Mouse (Mus musculus) kidney, adult 18-20 months (tissue): ENCODE measurements around the gene Tmem150a.

Experiments
- DNase-seq: peaks from one replicate; pipeline ENCODE4 v3.0.0; 2021

Tmem150a gene

DNA sequence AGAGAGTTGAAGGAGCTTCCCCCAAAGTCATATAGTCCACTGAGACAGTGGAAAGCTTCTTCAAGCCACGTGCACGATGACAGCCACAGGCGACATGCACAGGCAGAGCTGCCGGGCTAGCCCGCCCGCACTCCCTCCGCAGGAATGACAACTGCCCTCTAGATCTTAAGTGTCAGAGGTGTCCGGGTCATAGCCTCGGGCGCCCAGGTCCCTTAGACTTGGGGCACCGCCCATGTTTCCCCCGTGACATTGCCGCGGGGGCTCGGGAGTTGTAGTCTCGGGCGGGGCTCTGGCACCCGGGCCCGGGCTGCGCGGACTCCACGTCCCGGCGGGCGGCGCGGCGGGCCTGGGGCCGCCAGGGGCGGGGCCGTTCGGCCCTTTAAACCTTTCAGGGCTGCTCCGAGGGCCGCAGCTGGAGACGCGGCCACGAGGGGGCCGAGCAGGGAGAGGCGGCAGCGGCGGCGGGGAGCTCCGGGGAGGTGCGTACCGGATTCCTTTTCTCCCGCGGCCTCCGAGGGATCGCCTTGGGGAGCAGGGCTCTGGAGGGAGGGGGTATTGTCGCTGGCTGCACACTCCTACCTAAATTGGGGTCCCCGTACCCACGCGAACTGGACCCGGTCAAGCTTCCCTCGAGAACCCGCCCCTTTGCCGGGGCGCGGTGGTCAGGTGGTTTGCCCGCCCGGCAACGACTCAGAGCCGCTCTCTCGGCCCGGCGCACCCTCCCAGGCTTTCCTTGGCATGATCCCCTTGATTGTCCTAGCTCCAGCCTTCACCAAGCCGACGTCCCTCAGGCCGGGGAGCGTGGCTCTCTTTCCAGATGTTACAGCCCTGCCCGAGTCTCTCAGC lies at the start of gene Tmem150a:
TSS of gene Tmem150a (plus strand) at position 382 of the 846 bp plus-strand sequence.
- DNase-seq = peak; percentile 90

DNA sequence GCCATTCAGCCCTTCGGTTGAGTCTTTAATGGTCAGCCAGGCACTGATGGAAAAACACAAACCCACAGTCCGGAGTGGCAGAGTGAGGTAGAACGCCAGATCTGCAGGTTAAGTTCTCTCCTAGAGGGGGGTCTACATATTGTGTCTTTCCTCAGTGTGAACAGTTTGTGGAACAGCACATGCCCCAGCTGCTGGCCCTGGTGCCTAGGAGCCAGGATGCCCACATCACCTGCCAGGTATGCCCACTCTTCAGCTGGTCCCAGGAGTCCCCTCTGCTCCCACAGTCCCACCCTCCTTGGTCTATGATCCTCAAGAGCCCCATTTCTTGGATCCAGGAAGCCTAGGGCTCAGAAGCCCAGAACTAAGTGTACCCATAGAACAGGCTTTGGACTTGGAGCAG lies 43.0 kb upstream of the Tmem150a start:
- DNase-seq = no peak

DNA sequence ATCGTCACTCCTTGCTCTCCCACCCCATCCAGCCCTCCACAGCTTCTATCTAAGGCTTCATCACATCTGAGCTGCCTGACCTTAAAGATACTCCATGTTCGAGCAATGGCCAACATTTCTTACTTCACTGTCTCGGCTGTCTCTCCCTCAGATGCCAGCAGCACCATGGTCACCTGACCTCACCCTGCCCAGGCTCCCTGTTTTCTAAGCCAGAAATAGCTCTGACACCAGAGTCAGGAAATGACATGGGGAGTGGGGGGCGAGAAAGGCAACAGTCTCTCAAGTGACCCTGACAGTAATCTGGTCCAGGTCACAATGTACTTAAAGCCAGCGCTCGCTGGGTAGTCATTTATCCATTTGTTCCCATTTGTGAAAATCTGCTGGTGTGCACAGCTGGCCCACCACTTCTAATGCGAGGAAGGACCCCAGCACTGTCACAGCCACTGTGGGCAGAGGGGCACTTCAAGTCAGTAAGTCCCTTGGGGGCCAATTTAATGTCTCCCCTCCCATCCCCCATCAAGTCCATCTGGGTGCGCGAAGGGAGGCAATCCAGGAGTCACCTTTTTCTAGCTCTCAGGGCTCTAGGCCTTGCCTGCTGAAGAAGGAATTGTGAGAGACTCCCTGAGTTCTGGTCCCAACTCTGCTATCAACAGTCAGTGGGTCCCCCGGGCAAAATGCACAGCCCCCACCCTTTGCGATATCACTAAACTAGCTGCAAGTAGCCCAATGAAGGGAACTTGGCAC lies 42.0 kb upstream of the Tmem150a start:
- DNase-seq = no peak

DNA sequence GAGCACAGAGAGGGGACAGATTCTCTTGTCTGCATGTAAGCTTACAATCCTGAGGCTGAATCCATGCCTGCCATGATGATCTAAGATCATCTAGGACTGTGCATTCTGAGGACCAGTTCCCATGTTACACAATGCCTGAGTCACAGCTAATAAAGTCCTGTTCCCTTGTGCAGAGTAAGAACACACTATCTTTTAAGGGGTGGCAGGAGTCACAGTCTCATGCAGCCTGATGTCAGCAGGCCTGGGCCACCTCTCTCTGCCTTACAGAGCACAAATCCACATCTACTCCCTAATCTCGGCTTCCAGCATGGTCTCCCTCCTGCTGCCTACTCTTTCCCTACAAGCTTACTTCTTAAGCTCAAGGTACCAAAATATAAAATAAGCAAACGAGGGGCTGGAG lies 39.9 kb upstream of the Tmem150a start:
- DNase-seq = no peak

DNA sequence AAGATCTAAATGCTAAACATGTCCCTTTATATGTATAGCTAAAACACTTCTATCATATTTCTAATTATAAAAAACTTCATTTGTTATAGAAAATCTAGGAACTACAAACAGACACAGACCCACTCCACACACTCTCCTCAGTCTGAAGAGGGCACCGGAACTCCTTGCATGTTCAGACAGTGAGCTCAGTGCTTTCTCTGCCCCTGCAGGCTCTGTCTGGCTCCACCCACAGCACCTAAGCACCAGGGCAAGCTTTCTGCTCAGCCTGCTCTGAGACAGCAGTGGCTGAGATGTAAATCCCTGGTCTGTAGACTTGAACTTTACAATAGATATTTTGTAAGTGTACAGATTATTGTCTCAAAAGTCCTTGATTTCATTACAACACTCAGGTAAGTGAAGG lies 39.2 kb upstream of the Tmem150a start:
- DNase-seq = no peak

DNA sequence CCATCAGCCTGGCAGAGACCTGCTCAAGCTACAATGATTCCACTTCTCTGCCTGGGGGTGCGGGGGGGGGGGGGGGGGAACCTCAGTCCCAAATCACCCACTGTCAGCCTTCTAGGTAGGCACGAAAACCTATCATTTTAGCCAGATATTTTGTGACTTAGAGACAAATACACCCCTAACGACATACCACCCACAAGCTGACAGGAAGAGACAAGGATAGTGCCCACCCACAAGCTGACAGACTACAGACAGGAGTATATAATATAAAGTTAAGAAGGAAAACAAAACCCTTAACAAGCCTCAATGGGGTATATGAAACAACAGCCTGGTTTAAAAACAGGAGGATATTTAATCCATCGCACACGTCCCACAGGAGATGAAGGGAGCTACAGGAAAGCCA lies 36.8 kb upstream of the Tmem150a start:
- DNase-seq = no peak

DNA sequence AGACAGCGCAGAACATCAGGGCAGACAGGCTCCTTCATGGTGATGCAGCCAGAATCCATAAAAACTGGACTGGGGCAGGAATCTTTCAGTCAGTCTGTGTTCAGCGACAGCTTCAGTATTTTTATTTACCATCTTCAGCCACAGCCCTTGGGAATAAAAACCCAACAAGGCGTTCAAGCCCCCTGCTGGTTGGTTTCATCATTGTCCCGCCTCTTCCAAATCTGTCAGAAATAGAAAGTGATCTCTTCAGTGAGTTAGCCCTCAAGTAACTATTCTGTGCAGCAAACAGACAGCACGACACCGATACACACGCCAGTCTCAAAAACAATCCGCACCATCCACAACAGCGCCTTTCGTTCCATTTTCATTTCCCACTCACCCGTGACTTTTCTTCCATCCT lies 36.2 kb upstream of the Tmem150a start:
- peak; percentile 56 for DNase-seq

DNA sequence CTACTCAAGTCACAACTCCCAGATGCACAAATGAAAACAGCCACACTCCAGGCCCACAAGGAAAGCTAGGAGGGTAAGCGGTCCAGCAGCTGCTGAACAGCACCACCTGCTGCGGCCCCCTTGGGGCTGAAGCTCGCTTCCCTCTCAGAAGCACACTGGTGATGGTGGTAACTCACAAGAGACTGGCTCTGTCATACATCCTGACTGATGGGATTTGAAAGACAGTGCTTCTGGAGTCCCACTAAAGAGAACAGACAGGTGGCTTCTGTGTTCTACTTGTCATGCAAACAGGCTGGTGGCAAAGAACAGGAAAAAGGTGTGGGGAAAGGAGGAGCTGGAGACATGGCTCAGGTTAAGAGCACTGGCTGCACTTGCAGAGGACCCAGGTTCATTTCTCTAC lies 32.3 kb upstream of the Tmem150a start:
- DNase-seq = no peak

DNA sequence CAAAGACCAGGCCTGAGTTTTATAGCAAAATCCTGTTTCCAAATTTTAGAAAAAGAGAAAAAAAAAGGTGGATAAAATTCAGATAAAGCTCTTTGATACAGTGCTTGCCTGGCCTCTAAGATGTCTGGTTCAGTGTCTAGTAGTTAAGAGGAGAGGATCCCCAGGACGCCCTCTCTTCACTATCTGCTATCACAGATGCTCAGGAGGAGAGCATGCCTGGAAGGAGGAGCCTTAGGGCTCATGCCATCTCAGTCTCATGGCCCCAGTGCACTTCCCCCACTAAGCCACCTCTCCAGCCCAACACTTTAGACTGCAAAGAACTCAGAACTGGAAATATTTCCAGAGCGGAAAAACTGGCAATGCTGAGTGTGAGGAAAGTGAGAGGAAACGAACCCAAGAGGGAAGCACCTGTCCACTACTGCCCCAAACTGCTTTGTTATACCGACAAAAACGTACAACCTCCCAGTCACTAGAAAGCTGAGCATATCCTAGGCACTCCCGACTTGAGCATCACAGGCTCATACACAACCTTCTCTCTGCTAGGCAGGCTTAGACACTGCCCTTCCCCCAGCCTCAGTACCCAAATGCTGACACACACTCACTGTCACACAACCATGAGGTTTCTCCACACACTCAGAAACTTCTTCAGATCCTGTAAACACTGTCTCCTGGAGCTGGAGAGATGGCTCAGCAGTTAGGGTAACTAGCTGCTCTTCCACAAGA lies 31.3 kb upstream of the Tmem150a start:
- no peak for DNase-seq

DNA sequence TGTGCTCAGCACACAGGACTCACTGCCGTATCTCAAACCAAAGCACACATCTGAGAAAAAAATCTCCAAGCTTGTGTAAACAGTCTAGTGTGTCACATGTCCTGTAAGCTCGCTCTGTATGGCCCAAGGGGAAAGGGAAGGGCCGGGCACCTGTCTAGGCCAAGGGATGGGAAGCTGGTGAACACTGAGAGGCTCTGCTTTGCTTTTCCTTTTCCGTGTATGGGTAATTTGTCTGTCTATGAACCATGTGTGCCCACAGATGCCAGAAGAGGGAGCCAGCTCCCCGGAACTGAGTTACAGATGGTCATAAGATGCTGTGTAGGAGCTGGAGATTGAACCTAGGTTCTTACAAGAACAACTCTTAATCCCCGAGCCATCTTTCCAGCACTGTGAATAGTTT lies 29.0 kb upstream of the Tmem150a start:
- DNase-seq = peak; percentile 73

DNA sequence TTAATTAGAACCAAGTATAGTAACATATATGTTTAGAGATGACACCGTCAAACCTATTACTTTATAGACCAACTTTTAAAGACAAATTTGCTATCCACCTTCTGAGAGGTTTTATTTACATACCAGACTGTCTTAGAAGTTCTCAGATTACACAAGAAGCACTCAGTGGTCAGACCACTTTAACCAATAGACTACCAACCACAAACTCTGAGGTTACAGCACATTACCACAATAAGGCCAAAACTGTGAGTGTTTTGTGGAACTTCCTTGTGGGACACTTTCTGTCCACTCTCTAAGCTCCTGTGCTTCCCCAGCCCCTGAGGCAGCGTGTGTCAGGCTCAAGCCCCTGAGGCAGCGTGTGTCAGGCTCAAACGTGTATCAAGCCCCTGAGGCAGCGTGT lies 26.2 kb upstream of the Tmem150a start:
- no peak for DNase-seq

DNA sequence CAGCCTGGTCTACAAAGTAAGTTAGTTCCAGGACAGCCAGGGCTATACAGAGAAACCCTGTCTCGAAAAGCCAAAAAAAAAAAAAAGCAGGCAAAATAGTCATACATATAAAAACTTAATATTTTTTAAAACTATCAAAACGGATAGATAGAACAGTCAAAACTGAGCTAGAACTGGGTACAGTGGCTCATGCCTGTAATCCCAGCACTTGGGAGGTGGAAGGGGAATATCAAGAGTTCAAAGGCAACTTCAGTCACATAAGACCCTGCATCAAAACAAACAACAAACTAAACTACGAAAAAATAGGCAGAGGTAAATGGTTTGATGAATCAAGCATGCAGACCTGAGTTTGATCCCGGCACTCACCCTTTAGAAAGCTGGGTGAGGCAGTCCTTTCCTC lies 25.1 kb upstream of the Tmem150a start:
- no peak for DNase-seq

DNA sequence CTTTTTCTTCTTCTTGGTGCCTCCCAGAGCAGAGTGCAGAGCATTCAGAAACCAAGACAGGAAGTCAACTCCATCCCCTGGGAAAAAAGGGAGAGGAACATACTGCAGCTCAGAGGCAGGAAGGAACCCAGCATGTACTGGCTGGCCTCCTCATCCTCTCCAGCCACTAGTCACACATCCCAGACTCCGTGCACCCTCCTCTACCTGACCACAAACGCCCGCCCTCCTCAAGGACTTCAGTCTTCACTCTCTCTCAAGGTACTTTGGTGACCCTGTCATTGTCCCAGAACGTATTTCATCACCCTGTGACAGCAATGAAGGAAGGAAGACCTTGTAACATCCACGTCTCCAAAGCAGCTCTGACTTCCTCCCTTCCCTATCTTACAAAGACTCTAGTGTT lies 22.1 kb upstream of the Tmem150a start:
- no peak for DNase-seq

DNA sequence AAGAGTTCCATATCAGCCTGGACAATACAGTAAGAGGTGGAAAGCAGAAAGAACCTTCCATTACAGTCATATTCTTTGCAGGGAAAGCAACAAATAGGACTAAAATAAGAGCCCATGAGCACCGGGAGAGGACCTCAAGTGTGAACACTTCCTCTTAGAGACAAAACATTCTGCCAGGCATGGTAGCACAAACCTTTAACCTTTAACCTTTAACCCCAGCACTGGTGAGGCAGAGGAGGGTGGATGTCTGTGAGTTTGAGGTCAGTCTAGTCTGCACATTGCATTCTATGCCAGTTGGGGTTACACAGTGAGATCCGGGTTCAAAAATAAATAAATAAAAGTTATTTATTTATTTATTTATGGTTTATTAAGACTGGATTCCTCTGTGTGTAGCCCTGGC lies 14.8 kb upstream of the Tmem150a start:
- no peak for DNase-seq

DNA sequence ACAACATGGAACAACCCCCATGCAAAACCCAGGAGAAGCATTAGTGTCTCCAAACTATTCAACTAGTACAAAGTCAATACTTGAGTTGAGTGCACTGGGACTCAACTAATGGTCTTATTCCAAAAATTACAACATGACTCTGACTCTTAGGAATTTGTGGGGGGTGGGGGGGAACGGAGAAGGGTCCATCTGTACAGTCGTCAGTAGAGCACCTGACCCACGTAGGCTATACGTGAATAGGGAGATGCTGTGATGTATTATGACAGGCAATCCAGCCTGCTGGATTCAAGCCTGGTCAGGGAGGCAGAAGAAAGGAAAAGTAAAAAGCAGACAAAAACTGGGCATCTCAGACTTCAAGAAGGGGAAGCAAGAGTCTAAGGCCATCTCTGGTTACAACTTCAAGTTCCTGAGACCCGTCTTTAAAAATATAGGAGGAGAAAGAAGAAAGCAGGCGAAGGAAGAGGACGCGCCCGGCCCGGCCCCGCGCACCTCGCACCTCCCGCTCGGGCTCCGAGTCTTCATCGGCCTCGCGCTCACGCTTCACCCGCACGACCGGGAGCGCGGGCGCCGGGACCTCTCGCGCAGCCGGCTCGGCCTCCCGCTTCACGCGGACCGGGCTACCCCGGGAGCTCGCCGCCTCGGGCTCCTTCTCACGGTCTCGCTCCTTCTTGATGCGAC lies 10.7 kb upstream of the Tmem150a start:
- DNase-seq = no peak

DNA sequence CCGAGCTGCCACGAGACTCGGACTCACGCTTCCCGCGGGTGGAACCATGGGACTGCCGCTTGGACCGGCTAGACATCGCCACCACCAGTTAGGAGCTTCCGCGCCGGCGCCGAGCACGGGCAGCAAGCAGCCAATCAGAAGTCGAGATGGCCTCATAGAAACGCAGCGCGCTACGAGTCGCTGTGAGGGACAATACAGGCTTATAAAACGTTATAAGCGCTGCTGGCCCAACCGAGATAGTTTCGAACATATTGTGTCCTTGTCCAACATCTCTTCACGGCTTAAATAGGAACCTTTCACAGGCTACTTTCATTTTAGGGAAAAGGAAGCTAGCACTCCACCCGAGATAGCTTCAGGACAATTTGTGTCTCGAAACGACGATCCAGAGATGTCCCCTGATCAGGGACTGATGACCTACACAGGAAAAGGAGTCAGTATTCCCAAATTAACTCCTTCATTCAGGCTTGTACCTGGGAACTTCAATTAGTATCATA lies 10.1 kb upstream of the Tmem150a start, which contains the start of gene Usp39:
TSS of gene Usp39 (minus strand) at position 111 of the 494 bp plus-strand sequence.
- DNase-seq = peak; percentile 95

DNA sequence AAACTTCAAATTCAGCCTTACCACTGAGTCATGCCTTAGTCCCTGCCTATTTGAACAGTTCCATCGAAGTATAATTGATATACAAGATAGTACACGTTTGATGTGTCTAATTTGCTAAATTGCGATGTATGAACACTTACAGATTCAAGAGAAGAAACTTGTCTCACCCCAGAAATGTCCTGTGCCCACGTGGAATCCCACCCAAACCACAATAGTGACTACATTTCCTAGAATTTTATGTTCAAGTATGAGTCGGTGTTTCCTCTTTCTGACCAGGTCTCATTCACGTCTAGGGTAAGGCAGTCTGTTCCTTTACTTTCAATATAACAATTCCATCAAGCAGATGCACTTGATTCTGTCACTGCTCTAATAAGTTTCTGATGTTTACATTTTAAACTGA lies 9.6 kb upstream of the Tmem150a start:
- DNase-seq = no peak

DNA sequence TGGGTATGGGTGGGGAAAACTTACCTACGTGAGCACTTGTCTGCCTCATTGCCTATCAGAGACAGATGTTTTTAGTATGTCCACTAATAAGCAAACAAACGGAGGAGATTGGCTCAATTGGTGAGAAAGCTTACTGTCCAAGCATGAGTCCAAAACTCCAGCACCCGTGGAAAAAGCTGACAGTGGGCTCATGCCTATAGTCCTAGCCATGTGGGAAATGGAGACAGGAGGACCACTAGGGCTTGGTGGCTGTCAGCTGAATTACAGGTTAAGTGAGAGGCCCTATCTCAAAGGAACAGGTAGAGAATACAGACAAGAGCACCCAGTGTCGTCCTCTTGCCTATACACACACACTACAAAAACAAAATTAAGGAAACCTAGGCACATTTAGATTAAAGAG lies 9.0 kb upstream of the Tmem150a start:
- no peak for DNase-seq

DNA sequence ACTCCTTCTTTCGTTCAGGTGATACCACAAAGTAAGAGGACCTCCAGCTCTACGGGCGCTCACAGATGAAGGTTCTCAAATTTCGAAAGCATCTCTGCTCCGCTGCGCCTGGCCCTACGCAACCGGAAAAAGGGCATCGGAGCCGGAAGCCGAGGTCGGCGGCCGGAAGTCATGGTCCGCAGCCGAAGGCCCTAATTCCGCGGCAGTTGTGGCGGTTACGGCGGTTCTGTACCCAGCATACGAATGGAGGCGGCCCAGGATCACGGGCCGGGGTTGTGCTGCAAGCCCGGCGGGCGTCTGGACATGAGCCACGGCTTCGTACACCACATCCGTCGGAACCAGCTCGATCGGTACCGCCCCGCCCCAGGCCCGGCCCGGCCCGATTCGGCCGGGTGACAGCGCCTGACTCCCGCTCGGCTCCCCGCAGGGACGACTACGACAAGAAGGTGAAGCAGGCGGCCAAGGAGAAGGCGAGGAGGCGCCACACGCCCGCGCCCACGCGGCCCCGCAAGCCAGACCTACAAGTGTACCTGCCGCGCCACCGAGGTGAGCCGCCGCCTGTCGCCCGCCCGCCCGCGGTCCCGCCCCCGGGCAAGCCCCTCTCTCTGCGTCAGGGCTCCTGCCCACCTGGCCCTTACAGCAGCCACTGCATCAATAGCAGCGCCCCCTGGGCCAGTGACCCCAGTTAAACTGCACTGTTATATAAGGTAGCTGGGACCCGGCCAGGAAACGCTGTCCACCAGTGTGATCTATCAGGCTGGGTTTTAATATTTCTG lies 7.9 kb upstream of the Tmem150a start, which contains the start of gene 0610030E20Rik:
TSS of gene 0610030E20Rik (plus strand) at position 152 of the 776 bp plus-strand sequence.
- peak; percentile 86 for DNase-seq

DNA sequence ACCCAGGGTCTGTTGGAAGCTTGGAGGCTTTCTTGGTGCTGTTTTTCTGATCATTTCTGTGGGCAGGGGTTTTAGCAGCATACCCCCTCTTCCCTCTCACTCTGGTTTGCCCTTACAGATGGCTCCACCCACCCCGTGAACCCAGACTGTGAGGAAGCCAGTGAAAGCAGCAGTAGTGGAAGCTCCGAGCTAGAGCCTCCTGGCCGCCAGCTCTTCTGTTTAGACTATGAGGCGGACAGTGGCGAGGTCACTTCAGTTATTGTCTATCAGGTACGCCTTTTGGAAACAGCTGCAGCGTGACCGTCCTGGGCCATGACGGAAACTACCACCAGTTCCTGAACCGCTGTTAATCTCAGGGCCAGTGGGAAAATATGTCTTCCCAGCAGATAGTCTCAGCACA lies 6.8 kb upstream of the Tmem150a start:
- DNase-seq = no peak

DNA sequence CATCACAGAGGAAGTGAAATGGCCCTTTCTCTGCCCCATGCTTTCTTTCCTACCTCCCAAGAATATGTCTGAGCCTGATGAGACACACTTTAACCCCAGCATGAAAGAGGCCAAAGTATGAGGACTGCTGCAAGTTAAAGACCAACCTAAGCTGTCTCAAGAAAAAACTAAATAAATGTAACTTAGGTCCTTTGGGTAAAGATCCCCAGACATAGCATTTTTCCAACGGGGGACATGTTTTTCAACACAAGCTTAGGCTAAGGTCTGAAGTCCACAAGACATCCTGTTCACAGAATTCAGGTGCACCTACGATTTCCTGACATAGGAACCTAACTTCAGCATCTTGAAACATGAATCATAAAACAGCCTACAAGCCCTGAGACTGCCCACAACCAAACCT lies 5.0 kb upstream of the Tmem150a start:
- DNase-seq = no peak
